Mouse (Mus musculus) lung, embryonic 14.5 days (tissue): Measurements from ENCODE around the gene Fau. TPM values are rescaled to one million over a fixed set of nuclear protein-coding genes. Genes with fewer than 3 reads are reported as not detected.

Source experiments
- ATAC-seq: fragments of 200-750 bp; cut with Nextera tagmentation; 2 replicates; pipeline ENCODE4 v1.8.0; 2017; ENCODE audit warnings: mild to moderate bottlenecking, moderate TSS enrichment, moderate library complexity; ENCODE audit not compliant: insufficient read depth
- DNase-seq: peaks from one replicate; pipeline ENCODE4 v3.0.0-alpha.2; 2015
- H3K27ac ChIP-seq: fragments of 300-500 bp; sonication (generic); 2 replicates; pipeline ENCODE4 v1.5.1; 2014; ENCODE audit warnings: low read depth, mild to moderate bottlenecking, moderate library complexity
- H3K27me3 ChIP-seq: fragments of 300-500 bp; sonication (generic); 2 replicates; pipeline ENCODE4 v1.6.1; 2014; ENCODE audit warnings: low read length, control low read depth; ENCODE audit not compliant: insufficient read depth
- H3K36me3 ChIP-seq: fragments of 300-500 bp; sonication (generic); 2 replicates; pipeline ENCODE4 v1.6.1; 2014; ENCODE audit warnings: control low read depth; ENCODE audit not compliant: insufficient read depth
- H3K4me1 ChIP-seq: fragments of 300-500 bp; sonication (generic); 2 replicates; pipeline ENCODE4 v1.6.1; 2014; ENCODE audit warnings: antibody characterized with exemption, control low read depth; ENCODE audit not compliant: insufficient read depth
- H3K4me2 ChIP-seq: fragments of 300-500 bp; sonication (generic); 2 replicates; pipeline ENCODE4 v1.6.1; 2014; ENCODE audit warnings: mild to moderate bottlenecking
- H3K4me3 ChIP-seq: fragments of 300-500 bp; sonication (generic); 2 replicates; pipeline ENCODE4 v1.5.1; 2014; ENCODE audit warnings: low read depth, low read length
- H3K9ac ChIP-seq: fragments of 300-500 bp; sonication (generic); 2 replicates; pipeline ENCODE4 v1.6.1; 2014
- H3K9me3 ChIP-seq: fragments of 300-500 bp; sonication (generic); 2 replicates; pipeline ENCODE4 v1.6.1; 2016; ENCODE audit warnings: low read depth, low read length, control low read depth
- CTCF ChIP-seq: IDR thresholded peaks from 2 replicates; pipeline ENCODE4 v1.5.1; 2016; ENCODE audit warnings: antibody characterized with exemption, low read depth
- WGBS: fragments of 180-500 bp; shearing (Covaris S2); extraction: QIAGEN DNeasy Blood & Tissue Kit; methylation state at CpG from one replicate; pipeline ENCODE4 v1.1.7; 2014; 5-methylcytosine and 5-hydroxymethylcytosine counted together
- polyA plus RNA-seq: library from polyadenylated mRNA; unstranded; fragments of >200 nt; fragmentation: Nextera tagmentation; extraction: Ambion mirVana; gene quantifications from 2 replicates; pipeline ENCODE4 v1.2.1, GENCODE M21; 2014

The Fau gene
- polyA plus RNA-seq, 1 experiment from 2014 or later: 825 TPM

DNA sequence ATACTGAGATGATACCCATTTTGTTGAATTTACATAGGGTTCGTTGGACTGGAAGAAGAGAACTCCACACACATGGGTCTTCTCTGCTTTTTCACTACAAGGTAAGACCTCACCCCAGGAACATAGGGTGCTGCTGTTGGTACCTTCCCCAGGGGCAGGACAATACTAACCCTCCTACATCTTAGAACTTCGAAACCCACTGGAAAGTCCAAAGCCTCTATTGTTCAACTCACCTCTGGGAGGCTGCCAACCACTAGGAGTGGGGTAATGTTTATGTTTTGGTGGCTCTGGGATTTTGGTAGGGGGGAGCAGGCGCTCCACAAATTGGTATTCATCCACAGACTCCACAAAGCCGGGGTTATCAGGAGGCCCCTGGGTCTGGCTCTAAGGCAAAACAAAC, 948 bp upstream of the Fau start:
- no peak for TF ChIP-seq CTCF
- no peak for ATAC-seq
- no peaks in the 10 kb centered on the region for H3K27me3 ChIP-seq
- H3K9ac ChIP-seq: peak overlapping the region; percentile 91
- no peak overlapping the region for H3K27ac ChIP-seq
- peaks cover 56% of the 10 kb centered on the region for H3K36me3 ChIP-seq
- H3K4me1 ChIP-seq: no peaks in the 10 kb centered on the region
- no peak for DNase-seq
- H3K9me3 ChIP-seq: no peaks in the 10 kb centered on the region
- H3K4me3 ChIP-seq: peak overlapping the region; percentile 86
- 54% methylated on average over 4 of the region's 4 CpGs for WGBS
- H3K4me2 ChIP-seq: peak overlapping the region; percentile 74

GRCm38 (mm10) chr19:6058513-6058912, 869 bp downstream of the Fau start:
- peaks cover 12% of the 10 kb centered on the region; the same call in 1 of the 2 replicates for H3K4me1 ChIP-seq
- ATAC-seq: peak; percentile 0; the same call in 1 of the 2 replicates
- H3K9ac ChIP-seq: peak overlapping the region; percentile 91
- WGBS: 29% methylated on average over 5 of the region's 5 CpGs
- H3K9me3 ChIP-seq: no peaks in the 10 kb centered on the region
- H3K36me3 ChIP-seq: peaks cover 38% of the 10 kb centered on the region
- no peak for TF ChIP-seq CTCF
- DNase-seq: no peak
- H3K4me3 ChIP-seq: peak overlapping the region; percentile 86
- no peaks in the 10 kb centered on the region for H3K27me3 ChIP-seq
- H3K4me2 ChIP-seq: peak overlapping the region; percentile 74
- H3K27ac ChIP-seq: 0 out of 2 replicates have a peak overlapping the region, but pooled peaks have one; percentile 69

DNA sequence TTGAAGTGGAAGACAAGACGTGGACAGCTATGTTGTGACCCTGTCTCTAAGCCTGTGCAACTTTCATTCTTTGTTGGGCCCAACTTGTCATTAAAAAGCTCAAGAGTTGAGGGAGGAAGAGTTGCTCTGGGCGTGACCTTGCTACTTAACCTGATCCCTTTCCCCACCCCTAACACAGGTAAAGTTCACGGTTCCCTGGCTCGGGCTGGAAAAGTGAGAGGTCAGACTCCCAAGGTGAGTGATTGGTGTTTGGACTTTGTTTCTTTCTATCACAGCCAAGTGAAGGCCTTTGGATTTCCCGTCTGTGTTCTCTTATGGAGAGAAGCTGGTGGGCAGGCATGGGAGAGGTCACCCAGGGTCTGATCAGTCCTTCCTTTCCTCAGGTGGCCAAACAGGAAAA, 1.3 kb downstream of the Fau start:
- DNase-seq (no peak), ATAC-seq (no peak)
- TF ChIP-seq CTCF: no peak
- Histone ChIP-seq H3K36me3 (peaks cover 33% of the 10 kb centered on the region), H3K4me2 (peak overlapping the region; percentile 74), H3K27me3 (no peaks in the 10 kb centered on the region), H3K9me3 (no peaks in the 10 kb centered on the region), H3K27ac (no peak overlapping the region), H3K4me1 (peaks cover 12% of the 10 kb centered on the region; the same call in 1 of the 2 replicates), H3K4me3 (peak overlapping the region; percentile 86), H3K9ac (peak overlapping the region; percentile 91)
- WGBS: 74% methylated on average over 5 of the region's 5 CpGs

DNA sequence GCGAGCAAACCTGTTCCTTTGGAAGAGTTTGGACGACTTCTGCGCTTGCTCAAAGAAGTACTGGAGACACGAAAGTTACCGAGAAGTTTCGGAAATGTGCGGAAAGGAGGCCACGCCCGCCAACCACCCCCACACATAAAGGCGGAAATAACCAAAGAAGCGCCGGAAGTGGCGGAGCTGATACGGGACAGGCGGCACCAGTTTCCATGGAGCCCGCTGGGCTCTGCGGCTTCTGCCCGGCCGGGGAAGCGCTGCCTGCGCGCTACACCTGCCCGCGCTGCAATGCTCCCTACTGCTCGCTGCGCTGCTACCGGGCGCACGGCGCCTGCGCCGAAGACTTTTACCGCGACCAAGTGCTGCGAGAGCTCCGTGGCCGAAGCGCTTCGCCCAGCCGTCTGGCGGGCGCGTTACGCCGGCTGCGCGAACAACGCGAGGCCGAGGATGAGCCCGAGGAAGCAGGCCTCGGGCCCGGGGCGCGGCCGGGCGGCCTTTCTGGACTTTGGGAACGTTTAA, 3.4 kb downstream of the Fau start, which contains the start of gene Znhit2:
Gene Znhit2, plus strand, starts transcription at position 172 of the 513 bp plus-strand sequence.
- no peak for TF ChIP-seq CTCF
- Histone ChIP-seq H3K27ac (peak within 1 kb of the TSS; percentile 95), H3K4me2 (peak within 1 kb of the TSS; percentile 100), H3K4me1 (peaks cover 12% of the 10 kb centered on the region; the same call in 1 of the 2 replicates), H3K4me3 (peak within 1 kb of the TSS; percentile 90), H3K9ac (peak within 1 kb of the TSS; percentile 92), H3K27me3 (no peaks in the 10 kb centered on the region), H3K9me3 (no peaks in the 10 kb centered on the region), H3K36me3 (peaks cover 14% of the 10 kb centered on the region)
- DNase-seq: peak; percentile 98
- ATAC-seq: peak; percentile 75
- WGBS: under 1% methylated on average over 58 of the region's 58 CpGs

DNA sequence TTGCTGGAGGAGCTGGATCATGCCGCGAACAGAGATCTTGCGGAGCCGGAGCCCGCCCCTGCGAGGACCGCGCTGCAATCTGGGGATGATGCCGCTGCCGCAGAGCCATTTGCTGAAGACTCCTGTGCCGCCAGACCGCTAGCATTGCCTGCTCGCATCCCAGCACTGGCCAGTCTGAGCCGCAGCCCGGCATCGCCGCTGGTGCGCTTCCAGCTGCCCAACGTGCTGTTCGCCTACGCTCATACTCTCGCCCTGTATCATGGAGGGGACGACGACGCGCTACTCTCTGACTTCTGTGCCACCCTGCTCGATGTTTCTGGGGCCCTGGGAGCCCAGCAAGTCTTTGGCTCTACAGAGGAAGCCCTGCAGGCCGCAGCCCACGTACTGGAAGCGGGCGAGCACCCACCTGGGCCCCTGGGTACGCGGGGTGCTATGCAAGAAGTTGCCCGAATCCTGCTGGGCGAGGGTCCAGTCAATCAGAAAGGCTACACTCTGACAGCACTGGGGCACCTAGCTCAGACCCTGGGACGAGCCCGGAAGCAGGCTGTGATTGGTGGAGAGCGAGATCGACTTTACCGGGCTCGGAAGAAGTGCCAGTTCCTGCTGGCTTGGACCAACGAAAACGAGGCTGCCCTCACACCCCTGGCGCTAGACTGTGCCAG, 4.1 kb downstream of the Fau start:
- DNase-seq: peak; percentile 62
- under 1% methylated on average over 44 of the region's 44 CpGs for WGBS
- H3K4me1 ChIP-seq: peaks cover 14% of the 10 kb centered on the region; the same call in 1 of the 2 replicates
- ATAC-seq: no peak
- no peak for TF ChIP-seq CTCF
- peaks cover 14% of the 10 kb centered on the region for H3K36me3 ChIP-seq
- peak overlapping the region; percentile 92 for H3K9ac ChIP-seq
- H3K27me3 ChIP-seq: no peaks in the 10 kb centered on the region
- H3K9me3 ChIP-seq: no peaks in the 10 kb centered on the region
- peak overlapping the region; percentile 100 for H3K4me2 ChIP-seq
- H3K27ac ChIP-seq: peak overlapping the region; percentile 95
- H3K4me3 ChIP-seq: peak overlapping the region; percentile 90

DNA sequence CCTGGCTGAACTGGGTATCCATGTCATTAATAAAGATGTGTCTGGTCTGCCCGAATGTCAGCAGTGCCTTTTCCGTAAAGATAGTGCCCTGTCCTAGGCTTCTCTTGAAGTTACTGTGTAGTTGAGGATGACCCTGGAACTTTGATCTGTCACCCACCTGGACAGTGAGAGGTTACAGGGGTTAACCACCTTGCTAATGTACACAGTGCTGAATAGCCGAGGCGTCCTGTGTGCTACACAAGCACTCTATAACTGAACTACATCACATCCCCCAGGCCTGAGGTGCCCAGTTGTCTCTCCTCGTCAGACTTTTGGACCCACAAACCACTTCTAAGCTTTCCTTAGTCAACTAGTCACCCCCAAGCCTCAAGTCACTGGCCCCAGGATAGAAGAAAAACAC, 4.8 kb downstream of the Fau start:
- Histone ChIP-seq H3K36me3 (peaks cover 14% of the 10 kb centered on the region), H3K27me3 (no peaks in the 10 kb centered on the region), H3K4me3 (peak overlapping the region; percentile 90), H3K9ac (peak overlapping the region; percentile 92), H3K27ac (no peak overlapping the region), H3K9me3 (no peaks in the 10 kb centered on the region), H3K4me1 (peaks cover 19% of the 10 kb centered on the region; the same call in 1 of the 2 replicates), H3K4me2 (peak overlapping the region; percentile 100)
- 43% methylated on average over 5 of the region's 5 CpGs for WGBS
- no peak for ATAC-seq
- no peak for DNase-seq
- no peak for TF ChIP-seq CTCF

GRCm38 (mm10) chr19:6063081-6063480, 5.4 kb downstream of the Fau start:
- TF ChIP-seq CTCF: no peak
- no peaks in the 10 kb centered on the region for H3K27me3 ChIP-seq
- DNase-seq (no peak), ATAC-seq (no peak)
- H3K4me1 ChIP-seq: peaks cover 19% of the 10 kb centered on the region; the same call in 1 of the 2 replicates
- H3K4me2 ChIP-seq: peak overlapping the region; percentile 100; the same call in 1 of the 2 replicates
- no peak overlapping the region for H3K27ac ChIP-seq
- WGBS: 91% methylated on average over 6 of the region's 6 CpGs
- H3K9me3 ChIP-seq: no peaks in the 10 kb centered on the region
- peaks cover 14% of the 10 kb centered on the region for H3K36me3 ChIP-seq
- H3K4me3 ChIP-seq: peak overlapping the region; percentile 90; the same call in 1 of the 2 replicates
- no peak overlapping the region; the same call in 1 of the 2 replicates for H3K9ac ChIP-seq
